Mouse (Mus musculus): Measurements from ENCODE around the gene Rnf169. TPM values are rescaled to one million over a fixed set of nuclear protein-coding genes. Genes with fewer than 3 reads are reported as not detected.
"Not testable (repeated sequence)": the region's sequence is repeated elsewhere in the genome, so short reads cannot be mapped to it uniquely, and the experiment has no call there.

The Rnf169 gene
- polyA plus RNA-seq, 1 experiment, result 23.7 TPM

DNA sequence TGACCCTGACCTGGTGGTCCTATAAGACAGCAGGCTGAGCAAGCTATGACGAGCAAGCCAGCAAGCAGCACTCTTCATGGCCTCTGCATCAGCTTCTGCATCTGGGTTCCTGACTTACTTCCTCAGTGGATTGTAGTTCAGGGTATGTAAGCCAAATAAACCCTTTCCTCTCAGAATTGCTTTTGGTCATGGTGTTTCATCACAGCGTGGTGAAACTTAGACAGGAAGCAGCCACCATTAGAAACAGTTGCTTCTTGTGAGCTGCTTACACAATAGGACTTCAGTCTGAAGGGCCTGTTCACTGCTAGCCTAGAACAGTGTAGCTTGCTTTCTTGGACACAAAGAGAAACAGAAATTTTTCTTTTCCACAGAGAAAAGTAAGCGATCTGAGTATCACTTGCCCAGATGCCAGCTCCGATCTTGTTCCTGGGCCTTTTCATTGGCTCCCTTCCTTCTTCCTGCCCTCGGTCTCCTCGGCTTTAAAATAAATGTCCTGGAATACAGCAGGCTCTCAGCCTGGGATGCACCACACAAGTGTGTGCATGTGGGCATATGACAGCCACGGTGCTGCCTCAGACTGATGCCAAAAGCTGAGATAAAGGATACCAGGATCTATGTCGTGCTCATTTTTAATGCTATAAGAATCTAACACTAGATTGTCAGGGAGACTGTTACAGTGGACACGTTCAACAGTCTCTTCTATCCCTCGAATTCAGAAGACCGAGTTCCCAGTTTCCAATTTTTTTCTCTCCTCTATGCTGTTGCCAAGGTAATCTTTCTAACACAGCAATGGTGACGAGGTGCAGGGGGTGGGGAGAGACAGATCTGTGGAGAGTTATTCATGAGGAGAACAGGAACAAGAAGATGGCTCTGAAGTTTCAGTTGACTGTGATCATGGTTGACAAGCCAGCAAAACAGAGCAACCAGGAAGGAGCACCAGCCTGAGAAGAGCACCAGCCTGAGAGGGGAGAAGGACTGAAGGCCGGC, 2.3 kb upstream of the Rnf169 start:
- Histone ChIP-seq H3K4me1 (ENCODE audit: control insufficient read depth, insufficient read depth, low read length) (peaks cover 2% of the 10 kb centered on the region; the same call in 1 of the 2 replicates), H3K27ac (ENCODE audit: insufficient read depth, low read length) (peak overlapping the region; percentile 63), H3K4me3 (ENCODE audit: insufficient read depth, low read length) (no peak overlapping the region)
- TF ChIP-seq POLR2A (IDR thresholded peaks at IDR 0.05; ENCODE audit: extremely low read depth, insufficient read depth, low read length) (no peak), CTCF (IDR thresholded peaks at IDR 0.05; ENCODE audit: extremely low read depth, insufficient read depth, low read length) (no peak)

DNA sequence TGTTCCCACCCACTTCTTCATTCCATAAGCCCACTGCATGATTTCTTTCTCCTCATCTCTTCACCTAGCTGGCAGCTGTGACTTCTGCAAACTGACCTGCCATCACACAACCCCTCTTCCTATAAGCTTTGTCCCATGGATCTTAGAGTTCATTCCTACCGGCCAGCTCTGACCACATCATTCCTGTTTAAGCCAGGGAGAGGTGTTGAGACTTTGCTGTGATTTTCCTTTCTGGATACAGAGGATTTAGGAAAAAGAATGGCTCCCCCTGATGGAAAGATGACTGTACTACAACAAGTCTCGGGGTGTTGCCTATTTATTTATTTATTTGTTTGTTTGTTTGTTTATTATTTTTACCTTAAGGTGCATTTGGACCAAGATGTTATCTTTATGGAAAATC, 1.1 kb upstream of the Rnf169 start:
- TF ChIP-seq POLR2A (IDR thresholded peaks at IDR 0.05; ENCODE audit: extremely low read depth, insufficient read depth, low read length) (no peak), CTCF (IDR thresholded peaks at IDR 0.05; ENCODE audit: extremely low read depth, insufficient read depth, low read length) (peak; percentile 36)
- H3K4me3 ChIP-seq (ENCODE audit: insufficient read depth, low read length), result peak overlapping the region; percentile 75; the same call in 1 of the 2 replicates
- peak overlapping the region; percentile 8; the same call in 1 of the 2 replicates for H3K27ac ChIP-seq (ENCODE audit: insufficient read depth, low read length)
- H3K4me1 ChIP-seq (ENCODE audit: control insufficient read depth, insufficient read depth, low read length), result peaks cover 2% of the 10 kb centered on the region; the same call in 1 of the 2 replicates

DNA sequence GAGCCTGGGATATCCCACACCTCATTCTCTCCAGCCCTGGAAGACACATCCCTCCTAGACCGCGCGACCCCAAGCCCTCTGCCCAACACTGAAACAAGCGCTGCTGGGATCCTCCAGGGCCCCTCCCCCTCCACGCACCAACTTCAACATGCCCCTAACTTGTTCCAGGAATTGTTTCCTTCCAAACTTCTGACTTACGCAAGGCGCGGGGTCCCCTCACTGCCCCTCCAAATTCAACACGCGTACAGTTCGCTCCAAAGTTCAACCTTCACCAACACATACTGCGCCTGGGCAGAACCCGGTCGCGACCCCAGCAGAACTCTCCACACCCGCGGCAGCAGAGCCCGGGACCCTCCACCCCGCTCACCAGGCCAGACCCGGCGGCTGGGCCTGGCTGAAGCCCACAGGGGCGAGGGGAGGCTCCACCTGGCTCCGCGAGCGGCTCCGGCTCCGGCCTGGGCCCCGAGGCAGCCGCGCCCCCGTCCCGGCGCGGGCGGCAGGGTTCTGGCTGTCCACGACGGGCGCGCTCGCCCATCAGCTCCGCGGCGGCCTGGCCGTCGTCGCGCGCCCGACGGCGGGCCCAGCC, 609 bp downstream of the Rnf169 start:
- Histone ChIP-seq H3K4me3 (ENCODE audit: insufficient read depth, low read length) (peak overlapping the region; percentile 75), H3K4me1 (ENCODE audit: control insufficient read depth, insufficient read depth, low read length) (peaks cover 2% of the 10 kb centered on the region; the same call in 1 of the 2 replicates), H3K27ac (ENCODE audit: insufficient read depth, low read length) (peak overlapping the region; percentile 95)
- TF ChIP-seq CTCF (IDR thresholded peaks at IDR 0.05; ENCODE audit: extremely low read depth, insufficient read depth, low read length) (no peak), POLR2A (IDR thresholded peaks at IDR 0.05; ENCODE audit: extremely low read depth, insufficient read depth, low read length) (no peak)

DNA sequence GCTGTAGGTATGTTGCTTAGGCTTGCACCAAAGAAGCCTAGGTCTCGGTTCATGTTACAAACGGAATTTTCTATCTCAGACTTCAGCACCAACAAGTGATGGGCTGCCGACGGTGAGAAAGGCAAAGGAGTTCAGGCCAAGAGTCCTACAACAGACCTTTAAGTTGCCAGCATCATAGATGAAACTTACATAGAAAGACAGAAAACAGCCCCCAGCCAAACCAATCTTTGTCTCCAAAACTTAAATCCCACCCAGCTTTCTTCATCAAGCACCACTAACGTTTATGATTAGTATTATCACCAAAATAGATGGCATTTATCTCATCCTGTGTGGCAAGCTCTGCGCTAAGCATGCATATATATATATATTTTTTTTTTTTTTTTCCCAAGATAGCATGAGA, 1.2 kb downstream of the Rnf169 start:
- Histone ChIP-seq H3K27ac (ENCODE audit: insufficient read depth, low read length) (no peak overlapping the region), H3K4me1 (ENCODE audit: control insufficient read depth, insufficient read depth, low read length) (peaks cover 4% of the 10 kb centered on the region; the same call in 1 of the 2 replicates), H3K4me3 (ENCODE audit: insufficient read depth, low read length) (peak overlapping the region; percentile 75)
- TF ChIP-seq POLR2A (IDR thresholded peaks at IDR 0.05; ENCODE audit: extremely low read depth, insufficient read depth, low read length) (no peak), CTCF (IDR thresholded peaks at IDR 0.05; ENCODE audit: extremely low read depth, insufficient read depth, low read length) (no peak)

DNA sequence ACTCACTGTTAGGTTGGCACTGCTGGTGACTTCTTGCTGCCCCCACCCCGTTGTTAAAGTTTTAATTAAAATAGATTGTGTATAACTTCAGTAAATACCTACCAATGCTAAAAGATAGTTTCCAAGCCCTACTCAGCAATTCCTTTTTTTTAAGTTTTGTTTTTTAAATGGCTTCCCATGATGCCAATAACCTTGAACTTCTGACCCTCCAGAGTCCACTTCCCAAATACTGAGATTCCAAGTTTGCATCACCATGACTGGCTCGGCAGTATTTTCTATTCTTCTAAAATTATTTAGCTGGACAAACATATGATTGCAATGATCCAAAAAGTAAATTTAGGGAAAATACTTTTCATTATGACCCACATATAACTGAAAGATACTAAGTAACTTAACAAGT, 2.2 kb downstream of the Rnf169 start:
- Histone ChIP-seq H3K4me1 (ENCODE audit: control insufficient read depth, insufficient read depth, low read length) (peaks cover 7% of the 10 kb centered on the region; the same call in 1 of the 2 replicates), H3K27ac (ENCODE audit: insufficient read depth, low read length) (no peak overlapping the region), H3K4me3 (ENCODE audit: insufficient read depth, low read length) (no peak overlapping the region)
- no peak for TF ChIP-seq POLR2A (IDR thresholded peaks at IDR 0.05; ENCODE audit: extremely low read depth, insufficient read depth, low read length)
- TF ChIP-seq CTCF (IDR thresholded peaks at IDR 0.05; ENCODE audit: extremely low read depth, insufficient read depth, low read length), result no peak

DNA sequence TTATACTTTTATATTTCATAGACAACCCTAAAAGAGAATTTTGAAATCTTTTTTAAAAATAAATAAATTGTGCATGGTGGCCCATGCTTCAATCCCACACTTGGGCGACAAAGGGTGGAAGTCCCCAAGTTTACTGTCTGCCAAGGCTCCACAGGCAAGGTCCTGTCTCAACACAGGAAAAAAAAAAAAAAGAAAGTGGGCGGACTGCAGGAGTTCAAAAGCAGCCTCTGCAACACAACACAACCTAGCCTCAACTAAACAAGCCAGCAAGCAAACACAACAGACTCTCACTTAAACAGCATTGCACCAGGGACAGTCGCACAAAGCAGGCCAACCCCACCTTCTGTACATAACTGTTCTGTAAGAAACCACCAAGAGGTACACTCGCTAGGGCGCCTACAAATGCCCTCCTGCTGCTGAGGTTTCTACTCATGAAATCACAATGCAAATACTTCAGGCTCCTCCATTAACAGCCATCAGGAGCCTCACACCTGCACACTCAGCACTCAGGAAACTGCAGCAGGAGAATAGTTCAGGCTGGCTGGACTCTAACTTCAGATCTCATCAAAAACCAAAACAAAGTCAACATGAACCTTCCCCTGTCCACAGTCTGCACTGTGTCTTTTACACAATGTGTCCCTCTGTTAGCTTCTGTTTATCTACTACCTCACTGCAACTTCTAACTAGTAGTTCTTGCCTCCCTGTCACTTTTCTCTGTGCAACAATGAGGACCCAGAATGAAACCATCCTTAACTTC, 4.3 kb downstream of the Rnf169 start:
- TF ChIP-seq POLR2A (IDR thresholded peaks at IDR 0.05; ENCODE audit: extremely low read depth, insufficient read depth, low read length), result no peak
- TF ChIP-seq CTCF (IDR thresholded peaks at IDR 0.05; ENCODE audit: extremely low read depth, insufficient read depth, low read length), result no peak
- Histone ChIP-seq H3K4me3 (ENCODE audit: insufficient read depth, low read length) (no peak overlapping the region), H3K27ac (ENCODE audit: insufficient read depth, low read length) (no peak overlapping the region; the same call in 1 of the 2 replicates), H3K4me1 (ENCODE audit: control insufficient read depth, insufficient read depth, low read length) (peaks cover 10% of the 10 kb centered on the region; the same call in 1 of the 2 replicates)

DNA sequence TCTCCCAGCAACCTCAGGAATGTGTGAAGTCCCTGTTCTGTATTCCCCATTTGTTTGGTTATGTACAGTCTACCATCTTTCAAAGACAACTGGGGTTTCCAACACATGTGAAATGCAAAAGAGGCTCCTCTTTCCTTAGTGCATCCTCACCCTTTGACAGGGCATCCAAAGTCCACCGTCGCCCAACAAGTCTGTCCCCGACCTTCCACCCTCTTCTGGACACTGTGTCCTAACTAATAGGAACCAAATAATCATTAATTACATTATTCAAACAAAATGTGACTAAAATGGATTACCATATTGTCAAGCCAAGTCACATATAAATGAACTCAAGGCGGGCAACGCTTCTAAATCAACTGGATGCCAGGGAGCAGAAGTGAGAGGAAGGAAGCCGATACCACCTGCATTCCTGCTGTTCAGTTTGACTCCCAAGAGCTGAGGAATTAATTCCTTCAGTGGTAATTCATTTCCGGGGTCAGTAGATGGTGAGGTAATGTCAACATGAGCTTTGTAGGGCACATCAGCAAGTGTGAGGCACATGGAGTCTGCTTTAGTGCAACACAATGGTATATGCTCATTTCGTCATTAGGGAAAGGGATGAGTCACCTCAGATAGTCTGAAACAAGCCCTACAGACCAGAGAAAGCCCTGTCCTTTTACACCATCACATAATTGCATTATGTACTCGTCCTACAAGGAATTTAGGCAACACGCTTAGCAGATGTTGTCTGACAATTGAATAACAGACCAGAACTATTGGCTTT, 5.9 kb downstream of the Rnf169 start:
- H3K27ac ChIP-seq (ENCODE audit: insufficient read depth, low read length), result no peak overlapping the region
- TF ChIP-seq CTCF (IDR thresholded peaks at IDR 0.05; ENCODE audit: extremely low read depth, insufficient read depth, low read length) (no peak), POLR2A (IDR thresholded peaks at IDR 0.05; ENCODE audit: extremely low read depth, insufficient read depth, low read length) (no peak)
- H3K4me3 ChIP-seq (ENCODE audit: insufficient read depth, low read length), result no peak overlapping the region
- H3K4me1 ChIP-seq (ENCODE audit: control insufficient read depth, insufficient read depth, low read length), result peaks cover 13% of the 10 kb centered on the region; the same call in 1 of the 2 replicates

DNA sequence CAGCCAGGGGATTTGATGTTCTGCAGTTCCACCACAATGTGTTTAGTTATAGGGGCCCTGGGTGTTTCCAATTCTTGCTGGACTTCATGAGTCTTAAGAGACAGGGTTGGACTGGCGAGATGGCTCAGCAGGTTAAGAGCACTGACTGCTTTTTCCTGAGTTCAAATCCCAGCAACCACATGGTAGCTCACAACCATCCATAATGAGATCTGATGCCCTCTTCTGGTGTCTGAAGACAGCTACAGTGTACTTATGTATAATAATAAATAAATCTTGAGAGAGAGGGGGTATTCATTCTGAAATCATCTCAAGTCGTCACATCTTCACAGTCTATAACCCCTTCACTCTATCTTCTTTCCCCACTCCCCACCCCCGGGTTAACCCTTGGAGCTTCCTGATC, 7.3 kb downstream of the Rnf169 start:
- H3K4me1 ChIP-seq (ENCODE audit: control insufficient read depth, insufficient read depth, low read length), result peaks cover 23% of the 10 kb centered on the region
- H3K27ac ChIP-seq (ENCODE audit: insufficient read depth, low read length); H3K4me3 ChIP-seq (ENCODE audit: insufficient read depth, low read length): not testable (repeated sequence)

DNA sequence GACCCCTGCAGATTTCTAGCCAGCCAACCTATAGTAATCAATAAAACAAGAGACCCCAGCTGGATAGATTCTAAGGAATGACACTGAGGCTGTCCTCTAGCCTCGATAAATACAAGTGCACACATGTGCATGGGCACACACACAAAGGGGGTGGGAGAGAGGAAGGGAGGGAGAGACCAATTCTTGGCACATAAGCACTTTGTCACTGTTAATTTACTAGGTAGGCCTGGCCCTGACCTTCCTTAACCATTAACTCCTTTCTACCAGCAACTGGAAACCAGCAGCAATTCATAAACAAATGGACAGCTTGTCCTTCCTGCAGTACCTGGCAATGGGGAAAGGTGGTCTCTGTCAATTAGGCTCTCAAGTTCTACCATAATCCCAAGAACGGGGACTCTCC, 8.3 kb downstream of the Rnf169 start:
- peaks cover 28% of the 10 kb centered on the region for H3K4me1 ChIP-seq (ENCODE audit: control insufficient read depth, insufficient read depth, low read length)
- no peak overlapping the region for H3K4me3 ChIP-seq (ENCODE audit: insufficient read depth, low read length)
- TF ChIP-seq CTCF (IDR thresholded peaks at IDR 0.05; ENCODE audit: extremely low read depth, insufficient read depth, low read length) (no peak), POLR2A (IDR thresholded peaks at IDR 0.05; ENCODE audit: extremely low read depth, insufficient read depth, low read length) (no peak)
- H3K27ac ChIP-seq (ENCODE audit: insufficient read depth, low read length), result no peak overlapping the region; the same call in 1 of the 2 replicates
